Mouse (Mus musculus) cerebellum, postnatal 14 days (tissue): ENCODE measurements around the gene Pla2g1b.
"Not testable (repeated sequence)": the region's sequence is repeated elsewhere in the genome, so short reads cannot be mapped to it uniquely, and the experiment has no call there.

ENCODE experiments used
- DNase-seq, 2 experiments: peaks; one replicate each; pipeline ENCODE4 v3.0.0; 2021; ENCODE audit warnings: mixed read lengths in 2 of 2

Gene Pla2g1b

DNA sequence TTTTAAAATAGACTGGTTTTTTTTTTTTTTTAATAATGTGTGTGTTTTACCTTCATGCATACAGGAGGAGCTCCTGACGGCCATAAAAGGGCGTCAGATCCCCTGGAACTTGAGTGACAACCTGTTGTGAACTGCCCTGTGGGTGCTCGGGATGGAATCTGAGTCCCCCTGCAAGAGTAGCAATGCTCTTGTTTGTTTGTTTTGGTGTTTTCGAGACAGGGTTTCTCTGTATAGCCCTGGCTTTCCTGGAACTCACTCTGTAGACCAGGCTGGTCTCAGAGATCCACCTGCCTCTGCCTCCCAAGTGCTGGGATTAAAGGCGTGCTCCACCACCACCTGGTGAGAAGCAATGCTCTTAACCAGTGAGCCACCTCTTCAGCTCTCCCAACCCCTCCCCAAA, 18.9 kb downstream of the Pla2g1b start:
- DNase-seq = no peak

DNA sequence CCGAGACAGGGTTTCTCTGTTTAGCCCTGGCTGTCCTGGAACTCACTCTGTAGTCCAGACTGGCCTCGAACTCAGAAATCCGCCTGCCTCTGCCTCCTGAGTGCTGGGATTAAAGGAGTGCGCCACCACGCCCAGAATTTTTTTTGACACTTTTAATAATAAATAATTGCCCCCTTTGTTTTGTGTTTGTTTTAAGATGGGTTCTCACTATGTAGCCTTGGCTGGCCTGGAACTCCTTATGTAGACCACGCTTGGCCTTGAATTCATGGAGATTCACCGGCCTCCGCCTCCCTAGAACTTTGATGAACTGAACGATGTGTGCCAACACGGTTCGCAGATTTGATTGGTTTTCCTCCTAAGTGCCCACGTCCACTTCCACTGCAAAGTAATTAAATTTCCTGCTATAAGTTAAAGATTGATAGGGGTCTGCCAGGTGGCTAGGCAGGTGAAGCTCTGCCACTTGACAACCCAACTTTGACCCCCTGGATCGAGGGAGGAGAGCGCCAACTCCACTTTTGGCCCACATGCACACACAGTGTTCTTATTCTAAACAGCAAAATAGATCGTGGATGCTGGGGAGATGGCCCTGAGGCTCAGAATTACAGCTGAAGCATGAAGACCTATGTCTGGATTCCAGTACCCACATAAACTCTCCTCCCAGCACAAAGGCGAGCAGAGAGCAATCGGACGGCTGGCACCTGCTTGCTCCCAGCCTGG, 19.6 kb downstream of the Pla2g1b start:
- DNase-seq = no peak

DNA sequence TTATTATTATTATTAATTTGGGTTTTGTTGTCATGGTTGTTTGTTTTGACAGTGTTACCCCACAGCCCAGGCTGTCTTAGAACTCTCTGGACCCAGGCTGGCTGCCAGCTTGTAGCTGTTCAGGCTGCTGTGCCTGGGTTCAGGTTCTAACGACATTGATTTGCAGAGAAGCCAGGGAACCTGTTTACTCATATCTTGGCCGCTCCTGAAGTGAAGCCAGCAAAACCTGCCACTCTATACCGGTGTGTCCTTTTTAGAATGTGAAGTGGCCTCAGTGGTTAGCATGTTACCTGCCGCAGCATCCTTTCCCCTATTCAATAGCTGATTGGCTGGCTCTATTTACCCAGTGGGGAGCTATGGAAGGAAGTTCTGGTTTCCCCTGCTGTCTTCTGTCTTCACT, 20.7 kb downstream of the Pla2g1b start:
- DNase-seq = no peak

DNA sequence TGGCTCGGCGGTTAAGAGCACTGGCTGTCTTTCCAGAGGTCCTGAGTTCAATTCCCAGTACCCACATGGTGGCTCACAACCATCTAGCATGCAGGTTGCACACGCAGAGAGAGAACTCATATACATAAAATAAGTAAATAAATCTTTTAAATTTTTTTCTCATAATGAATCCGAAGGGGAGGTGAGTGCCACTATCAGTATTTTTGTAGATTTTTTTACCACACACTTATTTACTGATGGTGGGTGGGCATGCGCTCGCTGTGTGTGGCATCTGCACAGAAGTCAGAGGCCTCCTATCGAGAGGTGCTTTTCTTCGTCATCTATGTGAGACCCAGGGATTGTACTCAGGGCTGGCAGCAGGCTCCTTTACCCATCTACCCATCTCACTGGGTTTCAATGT, 21.3 kb downstream of the Pla2g1b start:
- no peak for DNase-seq

DNA sequence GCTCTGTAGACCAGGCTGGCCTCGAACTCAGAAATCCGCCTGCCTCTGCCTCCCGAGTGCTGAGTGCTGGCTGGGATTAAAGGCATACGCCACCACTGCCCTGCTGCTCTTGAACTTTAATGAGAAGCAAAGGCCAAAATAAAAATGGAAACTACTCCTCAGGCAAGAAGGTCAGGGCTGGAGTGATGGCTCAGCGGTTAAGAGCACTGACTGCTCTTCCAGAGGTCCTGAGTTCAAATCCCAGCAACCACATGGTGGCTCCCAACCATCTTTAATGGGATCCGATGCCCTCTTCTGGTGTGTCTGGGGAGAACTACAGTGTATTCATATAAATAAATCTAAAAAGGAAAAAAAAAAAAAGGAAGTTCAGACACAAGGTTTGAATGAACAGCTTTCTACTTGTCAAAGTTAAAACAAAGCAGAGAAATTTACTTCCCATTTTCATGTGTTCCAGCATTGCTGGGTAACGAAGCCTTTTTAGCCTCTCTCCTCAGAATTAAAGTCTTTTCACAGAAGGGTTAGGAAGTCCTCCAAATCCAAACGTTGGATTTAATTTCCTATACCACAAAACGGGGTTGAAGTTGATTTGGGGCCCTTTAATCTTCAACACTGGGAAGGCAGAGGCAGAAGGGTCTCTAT, 22.0 kb downstream of the Pla2g1b start:
- DNase-seq = no peak

GRCm38 (mm10) chr5:115488841-115489698, 23.0 kb downstream of the Pla2g1b start:
- DNase-seq = peak; percentile 87 to 89

- DNase-seq = peak; percentile 93 to 94
These were observed 23.9 kb downstream of the Pla2g1b start for GRCm38 (mm10) chr5:115489699-115490637.

- no peak for DNase-seq
These were observed 24.6 kb downstream of the Pla2g1b start for GRCm38 (mm10) chr5:115490638-115491000.

DNA sequence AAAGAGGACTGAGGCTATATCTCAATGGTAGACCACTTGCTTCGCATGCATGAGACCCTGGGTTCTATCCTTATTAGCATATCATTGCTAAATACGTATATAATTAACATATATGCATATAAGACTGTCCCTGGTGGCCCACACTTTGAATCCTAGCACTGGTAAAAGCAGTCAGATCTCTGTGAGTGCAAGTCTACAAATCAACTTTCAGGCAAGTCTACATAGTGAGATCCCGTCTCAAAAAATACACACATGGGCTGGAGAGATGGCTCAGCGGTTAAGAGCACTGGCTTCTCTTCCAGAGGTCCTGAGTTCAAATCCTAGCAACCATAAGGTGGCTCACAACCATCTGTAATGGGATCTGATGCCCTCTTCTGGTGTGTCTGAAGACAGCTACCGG, 25.0 kb downstream of the Pla2g1b start:
- no peak for DNase-seq

DNA sequence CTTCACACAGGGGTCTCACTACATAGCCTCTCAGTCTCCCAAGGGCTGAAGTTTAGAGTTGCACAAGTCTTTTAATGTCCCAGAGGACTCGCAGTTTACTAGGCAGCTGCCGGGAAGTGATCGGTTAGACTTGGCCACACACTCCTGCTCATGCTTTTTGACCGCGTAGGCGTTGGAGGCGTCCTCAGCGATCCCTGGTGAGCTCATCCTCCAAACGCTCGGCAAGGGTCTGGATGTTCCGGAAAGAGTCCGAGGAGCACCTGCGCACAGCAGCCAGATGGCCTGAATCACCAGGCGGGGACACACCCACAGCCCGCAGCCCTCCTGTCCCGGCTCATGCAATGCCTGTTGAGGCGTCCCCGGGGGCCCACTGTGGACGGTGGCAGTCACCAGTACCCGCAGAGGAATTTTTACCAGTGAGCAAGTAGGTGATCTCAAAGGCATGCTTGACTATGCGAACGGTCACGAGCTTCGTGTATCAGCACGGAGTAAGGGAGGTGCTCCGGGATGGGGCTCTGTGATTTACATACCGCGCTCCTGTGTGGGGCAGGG, 25.8 kb downstream of the Pla2g1b start:
- peak in 1 of 2 experiments; percentile 48 for DNase-seq

GRCm38 (mm10) chr5:115492711-115493335, 26.8 kb downstream of the Pla2g1b start:
- DNase-seq = no peak

- DNase-seq = no peak
These were observed 27.4 kb downstream of the Pla2g1b start for GRCm38 (mm10) chr5:115493441-115493840.

- not testable (repeated sequence) for DNase-seq
These were observed 29.6 kb downstream of the Pla2g1b start for GRCm38 (mm10) chr5:115495618-115496017.

DNA sequence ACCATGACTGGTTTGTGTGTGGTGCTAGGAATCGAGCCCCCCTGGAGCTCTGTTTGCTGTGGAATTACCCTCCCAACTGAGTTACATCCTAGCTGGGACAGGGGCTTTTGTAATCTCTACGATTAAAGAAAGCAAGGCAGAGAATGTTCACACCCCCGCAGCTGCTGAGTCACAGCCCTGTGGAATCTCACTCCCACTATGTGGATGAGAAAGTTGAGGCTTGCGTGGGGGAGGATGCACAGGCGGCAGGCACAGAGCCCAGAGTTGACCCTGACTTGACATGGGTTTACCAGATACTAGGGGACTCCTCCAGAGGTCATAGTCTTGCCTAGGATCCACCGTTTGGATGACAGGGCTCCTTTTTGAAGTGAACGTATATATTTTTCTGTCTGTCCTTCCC, 31.0 kb downstream of the Pla2g1b start:
- DNase-seq = no peak

DNA sequence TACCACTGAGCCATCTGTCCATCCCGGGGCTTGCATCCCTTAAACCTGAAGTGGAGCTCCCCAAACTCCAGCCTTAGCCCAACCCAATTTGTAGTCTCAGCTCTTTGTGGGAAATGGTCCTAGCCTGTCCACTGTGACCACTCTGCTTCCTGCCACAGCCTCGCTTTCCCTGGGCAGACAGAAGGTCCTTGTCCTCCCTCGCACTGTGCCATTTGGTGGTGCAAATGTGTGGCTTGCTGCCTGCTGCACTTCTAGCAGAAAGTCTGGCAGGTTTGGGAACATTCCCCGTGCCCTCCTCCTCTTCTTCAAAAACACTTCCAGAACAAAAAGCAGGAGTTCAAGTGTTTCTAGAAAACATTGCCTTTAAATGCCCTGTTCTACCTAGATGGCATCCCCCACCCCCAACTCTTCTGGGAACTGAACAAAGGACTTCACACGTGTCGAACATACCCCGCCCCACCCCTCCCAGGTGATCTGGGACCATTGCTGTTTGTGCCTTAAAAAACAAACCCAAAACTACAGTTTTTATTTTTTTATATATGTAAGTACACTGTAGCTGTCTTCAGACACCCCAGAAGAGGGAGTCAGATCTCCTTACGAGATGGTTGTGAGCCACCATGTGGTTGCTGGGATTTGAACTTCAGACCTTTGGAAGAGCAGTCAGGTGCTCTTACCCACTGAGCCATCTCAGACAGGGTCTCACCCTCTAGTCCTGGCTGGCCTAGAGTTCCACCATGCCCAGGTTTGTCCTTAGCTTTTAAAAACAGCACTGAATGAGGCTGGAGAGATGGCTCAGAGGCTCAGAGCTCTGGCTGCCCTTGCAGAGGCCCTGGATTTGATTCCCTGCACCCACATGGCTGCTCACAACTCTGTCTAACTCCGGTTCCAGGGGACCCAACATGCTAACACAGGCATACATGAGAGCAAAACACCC, 32.5 kb downstream of the Pla2g1b start:
- no peak for DNase-seq

DNA sequence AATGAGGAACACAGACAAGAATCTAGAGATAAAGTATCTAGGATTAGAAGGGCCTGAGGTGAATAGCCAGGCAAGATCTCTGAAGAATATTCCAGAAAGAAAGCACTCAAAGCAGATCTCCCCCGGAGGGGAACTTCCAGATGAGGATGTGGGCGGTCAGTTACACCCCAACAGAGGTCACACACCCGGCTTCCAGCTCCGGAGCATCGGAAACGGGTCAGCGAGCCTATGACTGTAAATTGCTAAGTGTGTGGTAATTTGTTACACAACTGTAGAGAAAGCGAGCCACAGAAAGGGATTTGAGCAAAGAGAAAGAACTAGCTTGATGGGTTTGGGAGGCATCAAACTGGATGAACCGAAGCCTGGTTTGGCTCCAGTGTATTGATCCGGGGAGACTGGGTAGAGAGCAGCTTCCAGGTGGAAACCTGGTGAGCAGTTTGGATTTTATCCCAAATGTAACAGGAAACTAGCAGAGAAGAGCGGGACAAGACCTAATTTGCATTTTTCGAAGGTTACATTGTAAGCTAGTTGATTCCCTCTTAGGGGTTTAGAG, 34.4 kb downstream of the Pla2g1b start:
- DNase-seq = no peak

DNA sequence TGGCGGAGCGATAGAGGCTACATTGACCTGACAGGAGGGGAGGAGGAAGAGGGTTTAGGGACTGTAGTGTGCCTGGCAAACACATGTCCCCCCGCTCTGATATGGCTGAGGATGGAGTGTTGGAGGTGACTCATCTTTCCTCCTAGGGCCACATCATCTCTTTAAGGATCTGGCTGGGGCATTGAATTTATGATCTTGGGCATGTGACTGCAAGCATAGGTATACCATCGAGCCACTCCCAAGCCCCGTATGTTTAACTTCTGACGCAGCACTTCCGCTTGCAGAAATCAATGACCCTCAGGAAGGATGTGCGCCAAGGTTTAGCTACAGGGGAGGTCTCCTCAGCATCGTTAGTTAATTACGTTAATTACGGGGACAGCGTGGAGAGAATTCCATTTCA, 37.0 kb downstream of the Pla2g1b start:
- no peak for DNase-seq

DNA sequence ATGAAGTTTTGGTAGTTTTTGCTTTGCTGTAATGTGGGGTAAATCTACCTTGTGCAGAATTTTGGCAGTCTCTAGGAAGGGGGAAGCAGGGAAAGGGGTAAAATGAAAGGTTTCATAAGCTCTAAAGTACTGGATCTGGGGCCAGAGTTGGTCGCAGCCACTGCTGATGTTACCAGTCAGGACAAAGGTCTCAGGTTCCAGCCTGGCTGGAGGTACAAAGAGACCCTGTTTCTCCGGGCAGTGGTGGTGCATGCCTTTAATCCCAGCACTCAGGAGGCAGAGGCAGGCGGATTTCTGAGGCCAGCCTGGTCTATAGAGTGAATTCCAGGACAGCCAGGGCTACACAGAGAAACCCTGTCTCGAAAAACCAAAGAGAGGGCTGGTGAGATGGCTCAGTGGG, 39.6 kb downstream of the Pla2g1b start:
- not testable (repeated sequence) for DNase-seq

DNA sequence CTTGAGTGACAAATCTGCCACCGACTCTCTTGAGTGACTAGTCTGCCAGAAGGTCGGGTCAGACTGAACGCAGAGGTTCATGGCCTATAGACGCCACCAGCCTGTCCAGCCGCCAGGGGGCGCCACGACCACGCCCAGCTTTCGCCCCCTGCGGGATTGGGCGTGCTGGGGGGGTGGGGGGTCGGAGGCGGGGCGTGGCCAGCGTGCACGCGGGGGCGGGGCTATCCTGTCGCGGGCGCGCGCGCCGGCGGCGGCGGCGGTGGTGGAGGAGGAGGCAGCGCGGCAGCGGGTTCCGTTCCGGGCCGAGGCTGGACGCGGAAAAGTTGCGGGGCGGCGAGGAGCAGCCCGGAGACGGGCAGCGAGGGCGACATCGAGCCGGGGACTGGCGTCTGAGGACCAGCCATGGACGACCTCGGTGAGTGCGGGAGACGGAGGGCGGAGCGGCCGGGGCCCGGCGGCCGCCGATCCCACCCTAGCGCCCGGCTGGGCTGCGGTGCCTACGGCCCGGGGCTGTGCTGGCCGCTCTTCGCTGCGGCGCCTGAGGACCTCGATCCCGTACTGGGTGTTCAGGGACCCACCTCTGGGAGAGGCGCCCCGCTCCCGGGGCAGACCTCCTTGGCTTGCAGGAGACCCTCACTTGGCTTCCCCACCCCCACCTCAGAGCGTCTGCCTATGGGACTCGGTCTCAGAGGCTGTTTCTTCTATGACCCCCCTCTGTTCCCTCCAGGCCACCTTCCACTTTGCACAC, 40.6 kb downstream of the Pla2g1b start, which contains the start of gene Pxn:
Gene Pxn (plus strand): TSS at position 223 of the 748 bp plus-strand sequence.
- peak; percentile 97 to 98 for DNase-seq
